Mouse (Mus musculus) MEL (cell line): ENCODE results near the gene Gm49395. TPM values are rescaled to one million over a fixed set of nuclear protein-coding genes. Genes with fewer than 3 reads are reported as not detected.

Experiments used
- DNase-seq: peaks from one replicate; pipeline ENCODE4 v3.0.0; 2011; ENCODE audit warnings: low read depth, low spot score
- H3K27ac ChIP-seq: 2 replicates; pipeline ENCODE4 v1.5.1; 2012; ENCODE audit warnings: low read depth, mild to moderate bottlenecking, control low read depth, low read length, moderate library complexity; ENCODE audit not compliant: control insufficient read depth
- H3K27me3 ChIP-seq, 2 experiments: fragments of 150-350 bp in 1 of 2; sonication (generic) in 1 of 2; 2 replicates each; pipeline ENCODE4 v1.6.1; 2012; ENCODE audit warnings: low read length in 2 of 2, mild to moderate bottlenecking in 2 of 2, improper control_type of control experiment in 1 of 2, moderate library complexity in 1 of 2; ENCODE audit not compliant: insufficient read depth in 2 of 2, control insufficient read depth in 1 of 2
- H3K36me3 ChIP-seq, 2 experiments: 2 replicates each; pipeline ENCODE4 v1.6.1; 2012 to 2014; ENCODE audit warnings: low read length in 2 of 2, improper control_type of control experiment in 1 of 2, inconsistent platforms in 1 of 2, mild to moderate bottlenecking in 1 of 2; ENCODE audit not compliant: insufficient read depth in 2 of 2, control insufficient read depth in 1 of 2
- H3K4me1 ChIP-seq, 2 experiments: fragments of 150-350 bp in 1 of 2; sonication (generic) in 1 of 2; 2 replicates each; pipeline ENCODE4 v1.6.1; 2012; ENCODE audit warnings: low read length in 2 of 2, improper control_type of control experiment in 1 of 2, mild to moderate bottlenecking in 1 of 2; ENCODE audit not compliant: insufficient read depth in 2 of 2, control insufficient read depth in 1 of 2
- H3K4me3 ChIP-seq, 2 experiments: fragments of 150-350 bp in 1 of 2; sonication (generic) in 1 of 2; 2 replicates each; pipeline ENCODE4 v1.5.1; 2012; ENCODE audit warnings: low read depth in 2 of 2, low read length in 2 of 2, mild to moderate bottlenecking in 2 of 2, moderate library complexity in 2 of 2, control low read depth in 1 of 2, improper control_type of control experiment in 1 of 2; ENCODE audit not compliant: control insufficient read depth in 1 of 2, insufficient read depth in 1 of 2
- H3K79me2 ChIP-seq: 2 replicates; pipeline ENCODE4 v1.6.1; 2012; ENCODE audit warnings: mild to moderate bottlenecking, low read length, moderate library complexity; ENCODE audit not compliant: control insufficient read depth, poor library complexity, insufficient read depth
- H3K9ac ChIP-seq: 2 replicates; pipeline ENCODE4 v1.6.1; 2012; ENCODE audit warnings: low read depth, mild to moderate bottlenecking, control low read depth, low read length, moderate library complexity; ENCODE audit not compliant: control insufficient read depth, poor library complexity, severe bottlenecking
- H3K9me3 ChIP-seq: fragments of 150-350 bp; sonication (generic); replicated peaks from 2 replicates; pipeline ENCODE4 v1.6.1; 2012; ENCODE audit warnings: mild to moderate bottlenecking, low read length, improper control_type of control experiment, moderate library complexity; ENCODE audit not compliant: insufficient read depth
- BHLHE40 ChIP-seq: IDR thresholded peaks from 2 replicates; pipeline ENCODE4 v1.6.1; 2012; ENCODE audit warnings: low read depth, mild to moderate bottlenecking, inconsistent platforms, low read length, improper control_type of control experiment, borderline replicate concordance
- ELF1 ChIP-seq: IDR thresholded peaks from 2 replicates; pipeline ENCODE4 v1.6.1; 2014; ENCODE audit warnings: low read depth, mild to moderate bottlenecking, inconsistent platforms, low read length, improper control_type of control experiment, moderate library complexity
- EP300 ChIP-seq, 2 experiments: IDR thresholded peaks; 2 replicates each; pipeline ENCODE4 v1.6.1; 2011; ENCODE audit warnings: improper control_type of control experiment in 2 of 2, low read length in 2 of 2, low read depth in 1 of 2, mild to moderate bottlenecking in 1 of 2
- ETS1 ChIP-seq: IDR thresholded peaks from 2 replicates; pipeline ENCODE4 v1.6.1; 2012; ENCODE audit warnings: low read depth, mild to moderate bottlenecking, inconsistent platforms, low read length, improper control_type of control experiment, moderate library complexity
- HCFC1 ChIP-seq: IDR thresholded peaks from 2 replicates; pipeline ENCODE4 v1.6.1; 2012; ENCODE audit warnings: low read depth, mild to moderate bottlenecking, inconsistent platforms, low read length, improper control_type of control experiment, moderate library complexity
- JUND ChIP-seq: IDR thresholded peaks from 2 replicates; pipeline ENCODE4 v1.6.1; 2011; ENCODE audit warnings: low read depth, mild to moderate bottlenecking, improper control_type of control experiment, low read length
- KAT2A ChIP-seq: conservative IDR thresholded peaks from 2 replicates; pipeline ENCODE4 v1.6.1; 2012; ENCODE audit warnings: low read depth, low read length, improper control_type of control experiment, inconsistent platforms
- MAFK ChIP-seq: IDR thresholded peaks from 2 replicates; pipeline ENCODE4 v1.6.1; 2011; ENCODE audit warnings: low read depth, mild to moderate bottlenecking, low read length, improper control_type of control experiment, borderline replicate concordance
- MAX ChIP-seq: IDR thresholded peaks from 2 replicates; pipeline ENCODE4 v1.6.1; 2011; ENCODE audit warnings: low read length, improper control_type of control experiment
- MXI1 ChIP-seq: IDR thresholded peaks from 2 replicates; pipeline ENCODE4 v1.6.1; 2011; ENCODE audit warnings: mild to moderate bottlenecking, low read depth, low read length, improper control_type of control experiment
- MYC ChIP-seq: IDR thresholded peaks from 2 replicates; pipeline ENCODE4 v1.6.1; 2011; ENCODE audit warnings: low read depth, mild to moderate bottlenecking, low read length, improper control_type of control experiment, moderate library complexity
- NELFE ChIP-seq: IDR thresholded peaks from 2 replicates; pipeline ENCODE4 v1.6.1; 2011; ENCODE audit warnings: low read depth, low read length, improper control_type of control experiment
- NRF1 ChIP-seq: IDR thresholded peaks from 2 replicates; pipeline ENCODE4 v1.6.1; 2014; ENCODE audit warnings: low read depth, mild to moderate bottlenecking, inconsistent platforms, low read length, improper control_type of control experiment, moderate library complexity; ENCODE audit not compliant: poor library complexity, insufficient read depth, severe bottlenecking
- POLR2AphosphoS5 ChIP-seq: IDR thresholded peaks from 2 replicates; pipeline ENCODE4 v1.6.1; 2012; ENCODE audit warnings: low read depth, borderline replicate concordance, mild to moderate bottlenecking, inconsistent platforms, low read length, moderate library complexity, mixed read lengths
- RCOR1 ChIP-seq: IDR thresholded peaks from 2 replicates; pipeline ENCODE4 v1.6.1; 2012; ENCODE audit warnings: low read depth, mild to moderate bottlenecking, inconsistent platforms, low read length, improper control_type of control experiment
- SIN3A ChIP-seq: IDR thresholded peaks from 2 replicates; pipeline ENCODE4 v1.6.1; 2012; ENCODE audit warnings: low read length, improper control_type of control experiment, inconsistent platforms
- TBP ChIP-seq: IDR thresholded peaks from 2 replicates; pipeline ENCODE4 v1.8.0; 2011; ENCODE audit warnings: low read depth, low read length, improper control_type of control experiment
- UBTF ChIP-seq: IDR thresholded peaks from 2 replicates; pipeline ENCODE4 v1.6.1; 2012; ENCODE audit warnings: low read depth, mild to moderate bottlenecking, inconsistent platforms, low read length, improper control_type of control experiment, moderate library complexity, borderline replicate concordance; ENCODE audit not compliant: insufficient read depth
- USF1 ChIP-seq: IDR thresholded peaks from 2 replicates; pipeline ENCODE4 v1.6.1; 2014; ENCODE audit warnings: low read depth, mild to moderate bottlenecking, inconsistent platforms, low read length, improper control_type of control experiment, moderate library complexity
- ZC3H11A ChIP-seq: IDR thresholded peaks from 2 replicates; pipeline ENCODE4 v1.6.1; 2012; ENCODE audit warnings: low read depth, mild to moderate bottlenecking, inconsistent platforms, low read length, improper control_type of control experiment
- polyA plus RNA-seq, 2 experiments: library from polyadenylated mRNA; stranded (reverse) in 1 of 2; unstranded in 1 of 2; fragments of >175 nt in 1 of 2; fragments of >200 nt in 1 of 2; gene quantifications; 2 replicates each; pipeline versions ENCODE4 v1.2.1 to v1.2.4; 2012; ENCODE audit warnings: low replicate concordance in 2 of 2, low read depth in 1 of 2; ENCODE audit not compliant: insufficient read length in 2 of 2, insufficient read depth in 1 of 2, missing spikeins in 1 of 2
- total RNA-seq: library from RNA; depleted of rRNA; stranded (reverse); fragments of 300-350 nt; gene quantifications from 2 replicates; pipeline ENCODE4 v1.2.3, GENCODE M21; 2012

The Gm49395 gene
- total and polyA plus RNA-seq, 3 experiments: 0.31 TPM; not detected in 2

DNA sequence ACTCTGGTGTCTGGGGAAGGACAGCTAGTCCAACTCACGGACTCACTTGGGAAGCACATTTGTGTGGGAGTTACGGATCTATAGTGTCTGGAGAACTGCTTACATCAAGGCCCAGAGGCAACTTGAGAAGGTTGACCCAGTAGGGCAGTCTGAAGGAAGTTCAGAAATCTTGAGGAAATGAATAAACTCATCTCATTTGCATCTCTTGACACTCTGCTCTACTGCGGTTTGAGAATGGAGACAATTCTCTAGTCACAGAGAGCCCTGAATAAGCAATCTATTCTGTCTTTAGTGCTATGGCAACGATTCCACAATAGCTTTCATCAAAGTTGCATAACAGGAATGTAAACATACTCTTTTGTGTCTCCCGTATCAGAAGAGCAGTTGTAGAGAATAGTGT lies 4.8 kb downstream of the Gm49395 start:
- H3K4me3 ChIP-seq: no peak overlapping the region
- H3K36me3 ChIP-seq: no peaks in the 10 kb centered on the region
- no peak overlapping the region for H3K27ac ChIP-seq
- H3K27me3 ChIP-seq: no peaks in the 10 kb centered on the region
- no peaks in the 10 kb centered on the region for H3K9me3 ChIP-seq
- H3K4me1 ChIP-seq: no peaks in the 10 kb centered on the region
- TF ChIP-seq ELF1: no peak
- TF ChIP-seq ZC3H11A: no peak
- TF ChIP-seq MAFK: no peak
- TF ChIP-seq TBP: no peak
- TF ChIP-seq KAT2A: no peak
- no peak for TF ChIP-seq NELFE
- TF ChIP-seq POLR2AphosphoS5: no peak
- no peak for TF ChIP-seq MAX
- no peak for TF ChIP-seq USF1
- TF ChIP-seq RCOR1: no peak
- TF ChIP-seq HCFC1: no peak
- no peak for TF ChIP-seq EP300 (IDR thresholded peaks at IDR 0.05; ENCODE audit: low read depth in 1 of 2, low read length in 2 of 2)
- no peak for TF ChIP-seq JUND
- TF ChIP-seq SIN3A: no peak
- no peak for TF ChIP-seq MXI1
- no peak for TF ChIP-seq ETS1
- no peak overlapping the region for H3K9ac ChIP-seq
- no peak for DNase-seq
- H3K79me2 ChIP-seq: no peaks in the 10 kb centered on the region

GRCm38 (mm10) chr13:115096216-115096615 lies 5.5 kb downstream of the Gm49395 start:
- TF ChIP-seq BHLHE40 (no peak), UBTF (no peak), KAT2A (no peak), HCFC1 (no peak), NRF1 (no peak), MYC (no peak)

More at GRCm38 (mm10) chr13:115096216-115096615, 5.5 kb downstream of the Gm49395 start:
- Histone ChIP-seq H3K4me1 (peaks cover 0 to 2% of the 10 kb centered on the region in 2 experiments; a peak in 1 of 4 replicates), H3K9ac (no peak overlapping the region), H3K4me3 (no peak overlapping the region), H3K9me3 (no peaks in the 10 kb centered on the region), H3K27me3 (no peaks in the 10 kb centered on the region), H3K79me2 (no peaks in the 10 kb centered on the region), H3K36me3 (peaks cover 0 to 2% of the 10 kb centered on the region in 2 experiments; a peak in 1 of 4 replicates), H3K27ac (no peak overlapping the region)
- DNase-seq: no peak
